Mouse (Mus musculus): ENCODE measurements at regions not wholly inside any gene's neighbourhood (a gene's known extent, or its start where the extent isn't known, plus 50 kb on each side); places are given as distances from the start of the nearest gene placed in this dataset.

- no peak for DNase-seq
Observed at GRCm38 (mm10) chr6:93478521-93478920, 535.2 kb upstream of the Adamts9 start.

GRCm38 (mm10) chr6:93474981-93475380 is 531.7 kb upstream of the Adamts9 start:
- DNase-seq = peak; percentile 7 to 29

- DNase-seq = no peak
Observed at GRCm38 (mm10) chr6:93467867-93468266, 524.6 kb upstream of the Adamts9 start.

GRCm38 (mm10) chr6:93462861-93463260 is 519.6 kb upstream of the Adamts9 start:
- DNase-seq = no peak

GRCm38 (mm10) chr6:93461374-93461773 is 518.1 kb upstream of the Adamts9 start:
- DNase-seq = no peak

- no peak for DNase-seq
Observed at GRCm38 (mm10) chr6:93457613-93458012, 514.3 kb upstream of the Adamts9 start.

- no peak for DNase-seq
Observed at GRCm38 (mm10) chr6:93456383-93457033, 513.2 kb upstream of the Adamts9 start.

GRCm38 (mm10) chr6:93445568-93445967 is 502.3 kb upstream of the Adamts9 start:
- peak; percentile 36 to 38 for DNase-seq

GRCm38 (mm10) chr6:93445124-93445523 is 501.8 kb upstream of the Adamts9 start:
- peak; percentile 37 to 63 for DNase-seq

- peak; percentile 21 to 26 for DNase-seq
Observed at GRCm38 (mm10) chr6:93443766-93444557, 500.7 kb upstream of the Adamts9 start.

GRCm38 (mm10) chr6:93433446-93433845 is 490.2 kb upstream of the Adamts9 start:
- no peak for DNase-seq

- no peak for DNase-seq
Observed at GRCm38 (mm10) chr6:93426141-93426540, 482.8 kb upstream of the Adamts9 start.

GRCm38 (mm10) chr6:93422906-93423305 is 479.6 kb upstream of the Adamts9 start:
- DNase-seq = no peak

GRCm38 (mm10) chr6:93422253-93422652 is 479.0 kb upstream of the Adamts9 start:
- DNase-seq = no peak

- no peak for DNase-seq
Observed at GRCm38 (mm10) chr6:93417625-93418024, 474.3 kb upstream of the Adamts9 start.

GRCm38 (mm10) chr6:93416006-93416405 is 472.7 kb upstream of the Adamts9 start:
- DNase-seq = no peak

- no peak for DNase-seq
Observed at GRCm38 (mm10) chr6:93411077-93411452, 467.8 kb upstream of the Adamts9 start.

- DNase-seq = no peak
Observed at GRCm38 (mm10) chr6:93410416-93411076, 467.3 kb upstream of the Adamts9 start.

- peak; percentile 69 to 73 for DNase-seq
Observed at GRCm38 (mm10) chr6:93398551-93398950, 455.3 kb upstream of the Adamts9 start.

- DNase-seq = no peak
Observed at GRCm38 (mm10) chr6:93397074-93397473, 453.8 kb upstream of the Adamts9 start.

- DNase-seq = peak in 1 of 2 experiments; percentile 7
Observed at GRCm38 (mm10) chr6:93395952-93396351, 452.7 kb upstream of the Adamts9 start.

GRCm38 (mm10) chr6:93395296-93395695 is 452.0 kb upstream of the Adamts9 start:
- DNase-seq = peak; percentile 28 to 42

GRCm38 (mm10) chr6:93393551-93393950 is 450.3 kb upstream of the Adamts9 start:
- peak in 1 of 2 experiments; percentile 11 for DNase-seq

- DNase-seq = no peak
Observed at GRCm38 (mm10) chr6:93392402-93392801, 449.1 kb upstream of the Adamts9 start.
